Mouse (Mus musculus): ENCODE data around the gene Cfap58. TPM values are rescaled to one million over a fixed set of nuclear protein-coding genes. Genes with fewer than 3 reads are reported as not detected.

The Cfap58 gene
- not detected for total RNA-seq (2023)

GRCm38 (mm10) chr19:47937443-47938406, at the start of gene Cfap58:
Gene Cfap58, plus strand, starts transcription at chr19:47937675.

GRCm38 (mm10) chr19:47919126-47919965, 18.1 kb upstream of the Cfap58 start, which contains the start of the genes Cfap43 and Itprip:
Gene Cfap43, minus strand, starts transcription at chr19:47919287.
Gene Itprip, minus strand, starts transcription at chr19:47919299.

Other genes with a start within 250 kb of the Cfap58 start
- under 1 TPM in 1 of 2 experiments, not detected in 1; 0.27 TPM for gene Col17a1, start 245.6 kb upstream of the Cfap58 start, total RNA-seq (2023)
- 100 to 1,000 TPM; 104 TPM for gene Sfr1, start 206.0 kb upstream of the Cfap58 start, total RNA-seq (2023)
- 100 to 1,000 TPM; 245 to 265 TPM for gene Gsto1, start 82.7 kb upstream of the Cfap58 start, total RNA-seq (2023)
- under 1 TPM in 1 of 2 experiments, not detected in 1; 0.50 TPM for gene Gsto2, start 72.1 kb upstream of the Cfap58 start, total RNA-seq (2023)
- gene Cfap43, start 18.4 kb upstream of the Cfap58 start, total RNA-seq (2023), result not detected
- gene Itprip, start 18.4 kb upstream of the Cfap58 start, total RNA-seq (2023), result 10 to 100 TPM; 71.1 to 74.4 TPM